Mouse (Mus musculus): ENCODE measurements around the gene Lemd2. TPM values are rescaled to one million over a fixed set of nuclear protein-coding genes. Genes with fewer than 3 reads are reported as not detected.
A peak's percentile ranks its signal among the peaks of the same experiment; 100 is the strongest.

Gene Lemd2
- total RNA-seq, 2 experiments from 2014 or later: 47.1 to 50.0 TPM

DNA sequence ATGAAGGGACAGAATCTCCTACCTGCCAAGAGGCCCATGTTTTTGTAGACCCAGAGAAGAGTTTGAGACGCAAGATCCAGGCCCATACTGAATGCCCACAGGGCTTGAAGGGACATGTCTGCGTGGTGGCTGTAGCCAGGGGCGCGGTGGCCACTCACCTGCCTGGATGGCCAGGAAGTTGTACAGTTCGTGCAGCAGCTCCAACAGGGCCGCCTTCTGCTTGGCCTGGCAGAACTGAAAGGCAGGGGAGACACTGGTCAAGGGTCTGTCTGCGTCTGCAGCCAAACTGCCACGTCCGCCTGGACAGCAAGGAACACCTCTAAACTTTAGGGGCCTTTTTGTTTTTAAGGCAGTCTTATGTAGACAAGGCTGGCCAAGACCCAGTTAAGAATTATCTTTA, 5.1 kb downstream of the Lemd2 start:
- no peak for DNase-seq (ENCODE audit: extremely low spot score in 1 of 2, low spot score in 2 of 2)
- intact Hi-C loops (cut with DNase I): no loop called here

DNA sequence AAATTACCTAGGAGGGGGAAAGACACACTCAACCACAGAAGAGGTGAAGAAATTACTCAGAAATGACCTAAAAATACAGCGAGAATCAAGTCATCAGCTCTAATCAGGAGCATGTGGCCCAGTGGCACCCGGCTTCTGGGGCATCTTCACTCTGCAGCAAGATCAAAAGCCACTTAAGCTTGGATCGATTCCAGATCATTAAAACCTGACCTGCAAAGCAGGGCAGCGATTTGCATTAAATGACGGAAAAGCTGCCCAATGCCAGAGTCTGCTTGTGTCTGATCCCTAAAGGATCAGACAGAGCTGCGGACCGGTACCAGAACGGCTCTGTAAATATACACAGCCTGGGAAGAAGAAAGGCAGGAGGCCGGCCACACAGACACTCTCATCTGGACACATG, 8.1 kb downstream of the Lemd2 start:
- intact Hi-C loops (cut with DNase I): no loop called here
- DNase-seq (ENCODE audit: extremely low spot score in 1 of 2, low spot score in 2 of 2): no peak

DNA sequence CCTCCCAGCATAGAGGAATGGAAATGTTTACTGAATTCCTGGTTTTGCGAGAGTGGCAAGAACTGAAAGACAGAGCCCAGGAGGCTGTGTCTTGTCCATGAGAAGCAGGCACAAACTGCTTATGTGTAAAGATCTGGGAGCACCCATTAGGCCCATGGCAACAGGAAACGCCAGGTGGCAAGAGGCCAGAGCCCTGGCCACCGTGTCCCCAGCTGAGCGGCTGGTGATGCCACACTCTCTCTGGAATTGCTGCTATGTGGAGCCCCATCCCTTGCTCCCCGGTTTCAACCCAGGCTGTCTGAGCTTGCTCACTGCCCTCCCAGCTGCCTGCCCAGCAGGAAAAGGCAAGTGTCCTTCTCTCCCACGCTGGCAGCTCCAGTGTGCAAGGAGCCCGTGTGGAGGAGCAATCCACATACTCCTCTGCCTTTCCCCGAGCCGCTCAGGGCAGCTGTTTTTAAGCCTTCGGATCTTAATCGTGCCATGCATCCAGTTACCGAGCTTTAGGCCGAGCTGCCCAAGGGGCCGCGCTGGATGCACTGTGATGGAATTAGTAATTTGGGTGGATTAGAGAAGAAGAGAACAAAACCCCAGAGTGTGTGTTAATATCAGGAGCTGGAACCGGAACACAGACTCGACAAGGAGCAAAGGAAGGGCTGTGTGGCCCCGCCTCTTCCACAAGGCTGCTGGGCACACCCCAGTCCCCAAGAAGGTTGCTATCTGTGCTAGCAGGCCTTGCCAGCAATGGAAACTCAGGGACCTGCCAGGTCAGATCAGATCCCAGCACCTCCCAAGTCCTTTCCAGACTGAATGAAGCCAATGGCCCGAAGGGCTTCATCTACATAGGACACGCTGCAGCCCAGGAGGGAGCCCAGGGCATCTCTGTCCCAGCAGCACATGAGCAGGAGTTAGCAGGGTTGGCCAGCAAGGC, 9.7 kb downstream of the Lemd2 start:
- no peak for DNase-seq (ENCODE audit: extremely low spot score in 1 of 2, low spot score in 2 of 2)
- intact Hi-C loops (cut with DNase I): no loop called here

DNA sequence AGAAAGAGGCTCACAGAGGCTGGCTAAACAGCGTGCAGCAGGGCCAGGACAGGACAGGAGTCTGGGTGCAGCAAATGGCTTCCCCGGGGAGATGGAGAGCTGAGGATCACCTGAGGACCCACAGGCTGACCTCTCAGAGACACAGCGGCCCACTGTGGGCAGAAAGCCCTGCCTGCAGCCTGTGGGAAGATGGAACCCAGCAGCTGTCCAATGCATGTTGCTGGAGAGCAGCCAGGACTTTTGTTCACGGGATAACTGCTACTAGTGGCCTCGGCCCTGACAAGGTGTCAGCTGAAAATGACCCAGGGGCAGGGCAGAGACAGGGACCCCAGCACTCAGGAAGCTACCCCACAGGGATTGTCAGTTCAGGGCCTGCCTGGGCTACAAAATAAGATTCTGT, 12.5 kb downstream of the Lemd2 start:
- no peak for DNase-seq (ENCODE audit: extremely low spot score in 1 of 2, low spot score in 2 of 2)
- intact Hi-C loops (cut with DNase I): no loop called here

DNA sequence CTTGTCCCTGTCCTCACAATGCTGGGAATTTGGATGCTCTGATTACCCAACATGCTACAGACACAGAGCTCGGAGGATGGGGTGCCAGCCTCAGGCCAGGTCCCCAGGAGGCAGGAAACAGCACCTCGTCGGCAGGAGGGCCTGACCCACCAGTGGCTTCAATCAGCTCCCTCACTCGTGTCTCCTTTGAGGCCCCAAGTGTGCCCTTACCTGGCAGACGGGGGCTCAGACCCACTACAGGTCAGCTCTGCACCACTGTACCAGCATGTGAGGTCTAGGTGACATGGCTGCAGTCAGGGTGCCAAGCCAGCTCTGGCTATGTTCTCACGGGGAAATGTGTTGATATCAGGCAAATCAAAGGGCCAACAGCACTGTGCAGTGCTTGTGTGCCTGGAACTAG, 13.1 kb downstream of the Lemd2 start:
- intact Hi-C loops (cut with DNase I): no loop called here

DNA sequence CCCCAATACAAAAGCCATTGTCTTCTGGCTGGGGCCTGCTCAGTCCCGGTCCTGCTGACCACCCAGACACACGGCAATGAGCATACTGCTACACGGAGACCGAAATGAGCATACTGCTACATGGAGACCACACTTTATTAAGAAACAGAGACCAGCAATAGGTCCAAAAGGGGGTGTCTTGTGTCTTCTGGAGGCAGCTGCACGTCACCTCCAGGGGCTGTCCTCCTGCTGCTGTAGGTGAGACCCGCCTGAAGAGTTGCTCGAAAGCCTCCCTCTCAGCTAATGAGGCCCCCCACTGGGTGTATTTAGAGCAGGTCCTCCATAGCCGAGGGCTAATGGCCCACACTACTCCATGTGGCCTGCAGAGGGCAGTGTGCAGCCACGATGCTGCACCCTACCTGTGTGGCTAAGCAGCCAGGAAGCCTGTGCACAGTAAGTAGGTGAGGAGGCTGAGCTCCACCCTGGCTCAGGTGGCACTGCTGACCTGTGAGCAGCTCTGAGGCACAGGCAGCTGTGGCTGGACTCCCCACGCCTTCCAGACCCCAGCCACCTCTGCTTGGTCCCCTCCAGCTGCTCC, 14.5 kb downstream of the Lemd2 start:
- peak in 1 of 2 experiments; percentile 65 for DNase-seq (ENCODE audit: extremely low spot score in 1 of 2, low spot score in 2 of 2)
- intact Hi-C loops (cut with DNase I): loop anchor here (5.0 kb wide), 1 partner anchor 52 kb away; no protein-coding TSS in a partner anchor

More for the DNA sequence above, 13.1 kb downstream of the Lemd2 start:
- no peak for DNase-seq (ENCODE audit: extremely low spot score in 1 of 2, low spot score in 2 of 2)

DNA sequence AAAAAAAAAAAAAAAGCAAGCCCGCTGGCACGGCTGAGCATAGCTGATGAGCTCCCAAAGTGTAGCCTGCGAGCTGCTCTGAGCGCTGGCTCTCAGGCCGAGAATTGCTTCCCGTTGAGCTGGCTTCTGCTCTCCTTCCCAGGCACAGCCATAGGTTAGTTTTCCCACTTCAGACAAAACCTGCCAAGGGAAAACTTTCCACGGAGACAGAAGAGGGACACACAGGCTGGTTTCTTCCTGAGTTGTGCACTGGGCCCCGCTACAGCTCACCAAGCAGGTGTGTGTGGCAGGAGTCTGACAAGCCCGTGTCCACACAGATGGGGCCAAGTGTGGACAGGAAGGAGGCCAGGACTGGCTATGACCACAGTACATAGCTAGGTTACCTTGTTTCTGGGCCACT, 15.4 kb downstream of the Lemd2 start:
- intact Hi-C loops (cut with DNase I): loop anchor here (5.0 kb wide), 1 partner anchor 52 kb away; no protein-coding TSS in a partner anchor
- no peak for DNase-seq (ENCODE audit: extremely low spot score in 1 of 2, low spot score in 2 of 2)

DNA sequence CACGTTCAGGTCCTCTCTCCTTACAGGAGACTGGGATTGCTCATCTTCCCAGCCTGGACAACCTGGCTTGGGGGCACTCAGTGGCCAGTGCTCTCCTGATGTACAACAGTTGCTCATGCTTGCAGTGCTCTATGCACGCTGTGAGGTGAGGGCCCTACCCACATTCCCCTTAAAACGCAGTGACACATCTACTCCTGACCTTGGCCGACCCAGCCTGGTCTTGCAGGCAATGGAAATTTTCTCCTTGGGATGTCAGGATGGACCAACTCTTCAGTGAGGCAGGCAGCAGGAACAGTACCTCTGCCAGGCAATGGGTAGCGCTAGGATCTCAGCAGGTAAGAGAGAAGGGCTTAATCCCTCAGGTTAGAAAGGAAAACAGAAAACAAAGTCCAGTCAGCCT, 17.2 kb downstream of the Lemd2 start:
- intact Hi-C loops (cut with DNase I): loop anchor here (5.0 kb wide), 1 partner anchor 50 kb away; no protein-coding TSS in a partner anchor
- DNase-seq (ENCODE audit: extremely low spot score in 1 of 2, low spot score in 2 of 2): no peak

DNA sequence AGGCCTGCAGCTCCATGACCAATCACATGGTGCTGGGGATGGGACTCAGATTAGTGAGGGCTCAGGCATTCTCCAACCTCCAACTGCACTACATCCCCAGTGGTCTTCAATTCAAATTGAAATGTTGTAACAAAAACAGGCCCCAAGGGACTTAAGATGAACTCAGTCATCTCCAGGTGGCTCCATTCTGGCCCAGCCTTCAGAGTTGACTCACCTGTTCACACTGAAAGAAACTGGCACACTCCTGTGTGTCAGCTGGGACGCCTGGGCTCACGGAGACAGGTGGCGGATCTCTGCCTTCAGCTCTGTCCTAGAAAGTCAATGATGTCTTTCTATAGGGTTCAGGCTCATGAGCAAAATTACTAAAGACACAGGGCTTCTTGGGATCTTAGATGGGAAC, 18.2 kb downstream of the Lemd2 start:
- intact Hi-C loops (cut with DNase I): loop anchor here (5.0 kb wide), 1 partner anchor 49 kb away; no protein-coding TSS in a partner anchor
- DNase-seq (ENCODE audit: extremely low spot score in 1 of 2, low spot score in 2 of 2): no peak

DNA sequence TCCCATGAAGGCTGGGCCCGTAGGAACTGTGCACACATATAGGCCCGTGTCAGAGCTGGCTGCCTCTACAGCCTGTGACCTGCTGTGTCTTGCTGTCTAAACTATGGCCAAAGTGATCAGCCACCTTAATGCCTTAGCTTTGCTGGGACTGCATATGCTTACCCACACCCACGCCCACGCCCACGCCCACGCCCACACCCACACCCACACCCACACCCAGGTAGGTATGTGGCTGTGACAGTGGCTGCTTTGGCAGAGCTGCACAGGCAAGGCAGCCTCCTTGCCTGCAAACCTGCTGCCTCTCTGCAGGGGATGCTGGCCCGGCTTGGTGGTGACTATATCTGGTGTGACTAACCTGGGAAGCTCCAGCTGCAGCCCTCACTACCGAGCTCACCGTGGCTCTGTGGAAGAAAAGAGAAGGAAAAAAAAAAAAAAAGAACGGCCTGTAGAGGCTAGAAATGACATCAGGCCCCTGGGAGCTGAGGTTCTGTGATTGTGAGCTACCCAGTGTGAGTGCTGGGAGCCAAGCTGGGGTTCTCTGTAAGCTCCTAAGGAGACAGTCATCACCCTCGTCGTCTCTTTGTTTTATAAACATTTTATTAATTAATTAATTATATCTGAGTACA, 20.5 kb downstream of the Lemd2 start:
- intact Hi-C loops (cut with DNase I): no loop called here

DNA sequence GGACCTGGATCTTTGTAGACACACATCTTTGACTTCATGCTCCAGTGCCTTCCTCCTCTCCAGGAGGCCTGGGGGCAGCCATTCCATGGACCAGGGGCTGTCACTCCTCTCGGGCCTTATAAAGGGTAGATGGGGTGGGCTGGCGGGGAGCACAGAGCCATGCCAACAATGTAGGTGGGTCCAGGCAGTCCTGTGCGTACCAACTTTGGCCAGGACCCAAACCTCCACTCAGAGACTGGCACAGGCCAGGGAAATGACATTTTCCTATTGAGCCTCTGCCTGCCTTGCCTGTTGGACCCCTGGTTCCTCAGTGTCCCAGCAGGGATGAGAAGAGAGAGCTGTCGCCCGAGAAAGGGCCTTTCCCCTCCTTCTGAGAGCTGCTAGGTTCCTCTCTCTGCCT, 21.9 kb downstream of the Lemd2 start:
- DNase-seq (ENCODE audit: extremely low spot score in 1 of 2, low spot score in 2 of 2): no peak
- intact Hi-C loops (cut with DNase I): no loop called here

More for the DNA sequence above, 20.5 kb downstream of the Lemd2 start:
- DNase-seq (ENCODE audit: extremely low spot score in 1 of 2, low spot score in 2 of 2): no peak

DNA sequence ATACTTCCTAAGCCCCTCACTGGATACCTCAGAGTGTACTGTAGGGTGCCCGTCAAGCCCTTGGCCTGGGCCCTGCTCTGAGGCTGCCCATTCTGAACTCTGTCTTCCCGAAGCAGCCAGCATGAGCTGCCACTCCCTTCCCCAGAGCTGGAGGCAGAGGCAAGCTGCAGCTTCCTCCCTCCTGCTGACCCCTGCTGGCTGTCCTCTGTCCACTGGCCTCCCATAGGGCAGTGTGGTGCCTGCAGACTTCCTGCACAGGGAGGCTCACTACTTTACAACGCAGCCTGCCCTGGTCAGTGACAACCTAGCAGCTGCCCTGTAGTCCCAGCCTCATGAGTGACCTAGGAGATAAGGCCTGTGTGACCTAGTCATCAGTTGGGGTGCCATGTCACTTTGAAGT, 22.6 kb downstream of the Lemd2 start:
- peak in 1 of 2 experiments; percentile 63 for DNase-seq (ENCODE audit: extremely low spot score in 1 of 2, low spot score in 2 of 2)
- intact Hi-C loops (cut with DNase I): no loop called here

DNA sequence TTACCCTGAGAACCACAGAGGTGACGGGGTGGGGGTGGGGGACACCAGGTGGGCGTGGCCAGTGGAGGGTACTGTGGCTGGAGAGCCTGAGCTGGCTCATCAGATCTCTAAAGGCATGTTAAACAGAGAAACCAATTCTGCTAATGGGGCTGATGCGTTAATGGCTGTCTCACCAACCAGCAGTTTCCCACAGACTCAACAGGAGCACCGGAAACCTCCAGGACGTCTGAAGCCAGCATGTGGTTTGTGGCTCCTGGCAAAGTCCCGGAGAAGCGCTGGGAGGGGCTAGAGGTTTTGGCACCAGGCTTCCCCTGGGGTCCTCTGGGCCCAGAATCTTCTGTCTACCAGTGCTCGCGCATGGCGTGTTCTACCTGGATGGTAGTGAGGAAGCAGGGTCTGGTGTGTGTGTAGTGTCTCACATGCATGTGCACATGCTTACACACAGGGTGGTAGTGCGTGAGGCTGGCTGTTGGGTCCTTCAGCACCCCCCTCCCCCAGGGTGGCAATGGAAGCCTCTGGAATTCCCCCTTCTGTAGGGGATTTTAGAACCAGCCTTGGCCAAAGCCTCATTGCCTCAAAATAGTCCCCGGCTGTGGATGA, 24.5 kb downstream of the Lemd2 start:
- DNase-seq (ENCODE audit: extremely low spot score in 1 of 2, low spot score in 2 of 2): no peak
- intact Hi-C loops (cut with DNase I): no loop called here

DNA sequence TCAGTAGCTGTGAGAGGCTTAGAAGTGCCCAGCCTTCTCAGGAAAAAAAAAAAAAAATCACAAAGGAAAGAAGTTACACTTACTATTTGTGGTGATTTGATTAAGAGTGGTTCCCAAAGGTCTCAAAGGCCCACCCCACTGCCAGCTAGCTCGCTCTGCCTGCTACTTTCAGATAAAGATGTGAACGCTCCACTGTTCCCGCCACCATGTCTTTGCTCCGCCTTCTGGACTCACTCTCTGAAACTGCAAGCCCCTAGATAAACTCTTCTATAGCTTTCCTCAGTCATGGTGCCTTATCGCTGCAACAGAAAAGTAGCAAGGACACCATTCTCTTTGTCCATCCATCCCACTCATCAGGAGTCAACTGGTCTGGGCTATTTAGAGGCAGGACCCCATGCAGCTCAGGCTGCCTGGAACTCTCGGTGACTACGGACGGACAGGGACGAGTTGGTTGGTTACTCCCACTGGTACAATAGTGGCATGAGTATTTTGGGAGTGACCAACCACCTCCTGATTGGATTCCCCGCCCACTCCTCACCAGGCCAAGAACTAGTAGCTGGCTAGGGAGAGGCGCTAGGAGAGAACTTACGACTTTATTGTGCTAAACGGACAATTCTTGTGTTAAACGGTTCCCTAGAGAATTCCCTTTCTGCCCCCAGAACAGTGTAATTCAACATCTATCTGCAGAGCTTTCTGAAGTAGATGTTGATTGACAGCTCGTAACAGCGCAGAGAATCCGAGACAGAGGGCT, 25.7 kb downstream of the Lemd2 start:
- intact Hi-C loops (cut with DNase I): no loop called here
- no peak for DNase-seq (ENCODE audit: extremely low spot score in 1 of 2, low spot score in 2 of 2)

DNA sequence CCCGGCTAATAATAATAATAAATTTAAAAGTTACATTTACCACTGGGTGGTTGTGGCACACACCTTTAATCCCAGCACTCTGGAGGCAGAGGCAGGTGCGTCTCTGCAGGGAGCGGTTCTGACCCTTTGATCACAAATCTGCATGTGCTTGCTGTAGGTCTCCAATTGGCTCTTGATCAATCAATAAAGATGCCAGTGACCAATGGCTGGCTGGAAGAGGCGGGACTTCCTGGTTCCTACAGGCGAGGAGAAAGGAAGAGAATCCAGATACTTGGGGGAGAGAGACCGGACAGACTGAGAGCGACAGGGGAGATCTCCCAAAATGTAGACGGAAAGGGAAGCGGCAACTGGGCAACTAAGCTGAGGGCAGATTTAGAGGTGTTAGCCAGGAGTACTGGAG, 26.2 kb downstream of the Lemd2 start:
- intact Hi-C loops (cut with DNase I): no loop called here
- DNase-seq (ENCODE audit: extremely low spot score in 1 of 2, low spot score in 2 of 2): no peak

DNA sequence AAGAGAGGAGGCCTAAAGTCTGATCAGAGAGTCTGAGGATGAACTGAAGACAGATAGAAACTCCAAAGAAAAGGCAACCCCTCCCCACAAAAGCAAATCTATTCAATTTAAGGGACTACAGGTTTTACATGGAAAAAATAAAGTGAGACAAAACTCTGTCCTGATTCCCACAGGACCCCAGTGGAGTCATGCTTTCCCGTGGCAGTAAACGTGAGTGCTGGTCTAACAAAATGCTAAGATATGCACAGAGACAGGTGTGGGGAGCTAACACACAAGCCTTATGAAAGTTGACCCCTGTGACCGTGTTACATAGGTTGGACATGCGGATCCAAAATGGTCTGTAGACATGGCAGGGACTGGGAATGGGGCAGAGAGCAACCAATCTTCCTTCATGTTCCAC, 27.5 kb downstream of the Lemd2 start:
- no peak for DNase-seq (ENCODE audit: extremely low spot score in 1 of 2, low spot score in 2 of 2)
- intact Hi-C loops (cut with DNase I): no loop called here

DNA sequence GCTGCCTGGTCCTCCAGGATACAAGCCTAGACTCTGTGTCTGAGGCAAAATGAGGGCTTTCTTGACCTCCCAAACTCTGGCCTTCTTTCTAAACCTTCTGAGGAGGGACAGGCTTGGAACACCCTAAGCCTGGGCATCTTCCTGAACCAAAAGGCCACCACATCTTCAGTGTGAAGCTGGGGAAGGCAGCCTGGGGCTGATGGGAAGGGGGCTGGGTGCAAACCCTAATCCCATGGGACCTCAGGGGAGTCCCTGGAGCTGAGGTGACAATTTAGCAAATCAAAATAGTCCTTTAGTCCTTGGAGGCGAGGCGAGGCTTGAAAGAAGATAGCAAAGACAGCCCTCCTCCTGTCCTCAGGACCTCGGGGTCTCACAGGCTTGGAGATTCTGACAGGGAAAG, 28.0 kb downstream of the Lemd2 start:
- intact Hi-C loops (cut with DNase I): no loop called here
- no peak for DNase-seq (ENCODE audit: extremely low spot score in 1 of 2, low spot score in 2 of 2)

DNA sequence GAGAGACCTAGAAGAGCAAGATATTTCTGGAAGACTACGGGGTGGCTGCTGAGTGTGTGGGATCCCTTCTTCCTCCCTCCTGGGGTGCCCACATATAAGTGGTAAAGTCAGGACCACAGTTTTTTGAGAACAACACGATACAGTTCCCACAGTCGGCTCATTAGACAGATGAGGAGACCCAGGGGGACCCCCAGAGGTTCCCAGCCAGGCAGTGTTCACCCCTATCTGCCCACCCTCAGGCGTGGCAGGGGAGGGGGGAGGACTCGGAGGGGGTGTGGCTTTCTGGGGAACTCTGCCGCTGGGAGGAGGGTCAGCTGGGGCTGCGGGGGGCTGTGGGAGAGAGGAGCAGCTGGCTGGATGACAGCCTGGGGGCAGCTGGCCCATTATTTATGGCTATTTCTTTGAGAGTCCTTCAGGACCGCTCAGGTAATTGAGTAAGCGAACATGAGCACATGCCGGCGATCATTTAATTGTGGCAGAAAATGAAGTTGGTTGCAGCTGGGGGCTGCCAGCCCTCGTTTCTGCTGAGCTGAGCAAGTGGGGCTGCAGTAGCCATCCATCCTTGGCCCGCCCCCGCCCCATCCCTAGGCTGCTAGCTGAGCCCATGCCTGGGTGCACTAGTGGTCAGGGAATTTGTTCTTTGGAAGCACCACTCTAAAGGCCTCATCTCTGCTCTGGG, 28.9 kb downstream of the Lemd2 start:
- intact Hi-C loops (cut with DNase I): no loop called here
- no peak for DNase-seq (ENCODE audit: extremely low spot score in 1 of 2, low spot score in 2 of 2)

Data from left cerebral cortex, postnatal 10 days (tissue).